Mouse (Mus musculus): Measurements from ENCODE around the gene Lactbl1. TPM values are rescaled to one million over a fixed set of nuclear protein-coding genes. Genes with fewer than 3 reads are reported as not detected.

Gene Lactbl1
- total and polyA plus RNA-seq, 3 experiments = 0.08 TPM; not detected in 2

DNA sequence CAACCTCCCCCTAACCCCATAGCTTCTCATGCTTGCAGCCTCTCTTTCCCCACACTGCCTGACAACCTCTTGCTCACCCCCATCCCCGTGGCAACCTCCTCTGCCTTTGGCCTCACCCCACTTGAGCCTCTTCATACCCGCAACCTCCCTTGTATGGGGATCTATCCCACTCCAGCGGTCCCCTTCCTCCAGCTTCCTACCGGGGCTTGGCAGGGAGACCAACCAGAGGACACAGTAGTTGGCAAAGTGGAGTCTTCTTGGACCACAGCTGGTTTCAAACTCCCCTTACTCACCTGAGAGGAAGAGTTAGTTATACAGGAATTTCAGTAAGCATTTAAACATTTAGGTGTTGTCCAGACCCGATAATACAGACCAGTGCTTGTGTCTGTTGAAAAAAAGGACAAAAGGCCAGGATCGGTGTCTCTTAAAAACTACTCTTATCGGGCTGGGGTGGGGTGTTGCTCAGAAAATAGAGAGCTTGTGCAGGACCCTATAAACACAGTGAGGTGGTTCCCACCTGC lies 15.9 kb downstream of the Lactbl1 start:
- WGBS = 51% methylated on average over 7 of the region's 7 CpGs
- peaks cover 8% of the 10 kb centered on the region for H3K27me3 ChIP-seq (ENCODE audit: control insufficient read depth, insufficient read depth, low read length)
- no peak for TF ChIP-seq CTCF (IDR thresholded peaks at IDR 0.05)

DNA sequence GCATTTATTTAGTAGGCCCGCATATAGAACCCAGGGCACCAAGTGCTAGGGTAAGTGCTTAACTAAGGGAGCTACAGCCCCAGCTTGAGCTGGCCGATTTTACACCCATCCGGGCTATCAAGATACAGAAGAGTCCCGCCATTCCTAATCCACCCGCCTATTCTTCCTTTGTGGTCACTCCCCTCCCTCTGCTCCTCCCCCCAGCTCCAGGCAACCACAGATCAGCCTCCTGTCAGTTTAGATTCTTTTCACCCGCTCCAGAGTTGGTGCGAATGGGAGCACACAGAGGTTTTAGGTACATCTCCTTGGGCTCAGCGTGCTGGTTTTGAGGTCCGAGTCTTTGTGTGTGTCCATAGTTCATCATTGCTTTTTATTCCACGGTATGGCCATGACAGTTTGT lies 16.5 kb downstream of the Lactbl1 start:
- WGBS = 25% methylated on average over 10 of the region's 10 CpGs
- Histone ChIP-seq H3K4me3 (no peak overlapping the region), H3K27me3 (ENCODE audit: control insufficient read depth, insufficient read depth, low read length) (peaks cover 8% of the 10 kb centered on the region), H3K79me2 (replicated peaks; ENCODE audit: control insufficient read depth, insufficient read depth, low read length) (no peaks in the 10 kb centered on the region), H3K27ac (no peak overlapping the region), H3K9ac (ENCODE audit: low read depth, low read length) (no peak overlapping the region), H3K36me3 (ENCODE audit: control insufficient read depth, insufficient read depth, low read length) (no peaks in the 10 kb centered on the region), H3K4me1 (ENCODE audit: control insufficient read depth, insufficient read depth, low read length) (no peaks in the 10 kb centered on the region)
- intact Hi-C loops (cut with DNase I) = no loop called here
- TF ChIP-seq POLR2A (IDR thresholded peaks at IDR 0.05; ENCODE audit: insufficient read depth, low read depth, low read length) = no peak
- no peak for TF ChIP-seq CTCF (IDR thresholded peaks at IDR 0.05)
- TF ChIP-seq EP300 (IDR thresholded peaks at IDR 0.05; ENCODE audit: insufficient read depth, low read depth, low read length) = no peak
- DNase-seq = no peak

More for the DNA sequence above, 15.9 kb downstream of the Lactbl1 start:
- intact Hi-C loops (cut with DNase I) = no loop called here
- no peak for DNase-seq
- Histone ChIP-seq H3K36me3 (ENCODE audit: control insufficient read depth, insufficient read depth, low read length) (no peaks in the 10 kb centered on the region), H3K79me2 (replicated peaks; ENCODE audit: control insufficient read depth, insufficient read depth, low read length) (no peaks in the 10 kb centered on the region), H3K4me1 (ENCODE audit: control insufficient read depth, insufficient read depth, low read length) (no peaks in the 10 kb centered on the region), H3K27ac (no peak overlapping the region), H3K9ac (ENCODE audit: low read depth, low read length) (no peak overlapping the region), H3K4me3 (no peak overlapping the region)

DNA sequence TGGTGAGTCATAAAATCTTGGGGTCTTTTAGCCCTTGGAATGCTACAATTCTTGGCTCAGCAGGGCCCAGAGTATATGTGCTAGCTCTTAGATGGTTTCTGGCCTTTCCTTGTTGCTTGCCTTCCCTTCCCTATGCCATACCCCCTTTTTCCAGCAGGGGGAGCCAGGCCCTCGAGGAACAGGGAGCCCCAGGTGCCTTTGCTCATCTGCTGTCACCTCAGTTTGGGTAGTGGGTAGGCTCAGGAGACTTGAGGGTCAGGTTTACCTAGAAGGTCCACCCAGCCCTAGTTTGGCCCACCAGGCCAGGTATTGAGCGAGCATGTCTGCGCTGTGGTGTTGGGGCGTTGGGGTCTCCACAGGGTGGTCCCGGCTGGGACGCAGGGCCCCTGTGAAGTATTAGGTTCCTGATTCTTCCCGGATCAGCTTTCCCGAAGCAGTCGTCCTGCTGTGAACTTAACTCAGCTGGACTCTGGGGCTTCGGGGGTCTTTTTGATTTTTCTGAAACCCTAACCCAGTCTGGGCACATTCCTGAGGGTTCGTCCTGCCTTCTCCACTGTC lies 26.6 kb downstream of the Lactbl1 start:
- WGBS = 16% methylated on average over 11 of the region's 11 CpGs
- H3K27ac ChIP-seq = no peak overlapping the region
- TF ChIP-seq CTCF (IDR thresholded peaks at IDR 0.05) (peak; percentile 89), EP300 (IDR thresholded peaks at IDR 0.05; ENCODE audit: insufficient read depth, low read depth, low read length) (no peak), POLR2A (IDR thresholded peaks at IDR 0.05; ENCODE audit: insufficient read depth, low read depth, low read length) (no peak)
- intact Hi-C loops (cut with DNase I) = loop anchor here (1.0 kb wide), 1 partner anchor 192 kb away; no protein-coding TSS in a partner anchor
- H3K27me3 ChIP-seq (ENCODE audit: control insufficient read depth, insufficient read depth, low read length) = no peaks in the 10 kb centered on the region
- H3K4me1 ChIP-seq (ENCODE audit: control insufficient read depth, insufficient read depth, low read length) = no peaks in the 10 kb centered on the region
- H3K4me3 ChIP-seq = no peak overlapping the region
- no peaks in the 10 kb centered on the region for H3K36me3 ChIP-seq (ENCODE audit: control insufficient read depth, insufficient read depth, low read length)
- no peaks in the 10 kb centered on the region for H3K79me2 ChIP-seq (replicated peaks; ENCODE audit: control insufficient read depth, insufficient read depth, low read length)
- peak; percentile 53 to 76 for DNase-seq
- no peak overlapping the region for H3K9ac ChIP-seq (ENCODE audit: low read depth, low read length)

DNA sequence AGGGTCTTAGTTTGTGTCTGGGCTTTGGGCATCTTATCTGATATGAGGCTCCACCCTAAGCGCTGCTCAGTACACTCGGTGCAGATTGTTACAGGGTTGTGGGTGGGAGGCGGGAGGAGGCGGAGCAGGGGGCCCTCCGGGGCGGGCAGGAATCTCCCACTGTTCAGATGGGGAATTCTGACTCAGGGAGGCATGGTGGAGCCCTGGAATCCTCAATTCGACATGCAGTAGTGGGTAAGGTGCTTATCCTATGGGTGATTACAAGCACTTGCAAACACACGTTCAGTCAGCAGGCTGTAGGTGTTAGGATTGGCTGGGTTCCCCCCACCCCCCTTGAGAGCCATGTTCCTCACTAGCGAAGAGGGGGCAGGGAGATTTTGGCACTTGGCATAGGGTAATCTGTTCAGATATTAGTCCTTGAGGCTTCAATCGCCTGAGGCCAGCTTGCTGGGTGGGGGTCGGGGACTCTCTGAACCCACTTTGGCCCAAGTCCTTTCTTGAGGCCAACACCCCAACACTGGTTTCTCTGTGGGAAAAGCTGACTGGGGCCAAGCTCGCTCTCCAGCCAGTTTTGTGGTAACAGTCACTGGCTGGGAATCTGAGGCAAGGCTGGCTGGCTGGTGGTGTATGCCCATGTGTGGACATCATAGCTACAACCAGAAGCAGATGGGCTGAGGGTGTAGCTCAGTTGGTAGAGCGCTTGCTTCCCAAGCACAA lies 27.2 kb downstream of the Lactbl1 start:
- H3K27me3 ChIP-seq (ENCODE audit: control insufficient read depth, insufficient read depth, low read length) = no peaks in the 10 kb centered on the region
- H3K36me3 ChIP-seq (ENCODE audit: control insufficient read depth, insufficient read depth, low read length) = no peaks in the 10 kb centered on the region
- H3K9ac ChIP-seq (ENCODE audit: low read depth, low read length) = no peak overlapping the region
- intact Hi-C loops (cut with DNase I) = loop anchor here (1.0 to 2.0 kb wide), 2 partner anchors 192 to 423 kb away; no protein-coding TSS in a partner anchor
- no peak for DNase-seq
- WGBS = 34% methylated on average over 13 of the region's 13 CpGs
- H3K79me2 ChIP-seq (replicated peaks; ENCODE audit: control insufficient read depth, insufficient read depth, low read length) = no peaks in the 10 kb centered on the region
- no peak overlapping the region for H3K4me3 ChIP-seq
- no peak overlapping the region for H3K27ac ChIP-seq
- H3K4me1 ChIP-seq (ENCODE audit: control insufficient read depth, insufficient read depth, low read length) = no peaks in the 10 kb centered on the region
- TF ChIP-seq EP300 (IDR thresholded peaks at IDR 0.05; ENCODE audit: insufficient read depth, low read depth, low read length) (no peak), POLR2A (IDR thresholded peaks at IDR 0.05; ENCODE audit: insufficient read depth, low read depth, low read length) (no peak), CTCF (IDR thresholded peaks at IDR 0.05) (no peak)

DNA sequence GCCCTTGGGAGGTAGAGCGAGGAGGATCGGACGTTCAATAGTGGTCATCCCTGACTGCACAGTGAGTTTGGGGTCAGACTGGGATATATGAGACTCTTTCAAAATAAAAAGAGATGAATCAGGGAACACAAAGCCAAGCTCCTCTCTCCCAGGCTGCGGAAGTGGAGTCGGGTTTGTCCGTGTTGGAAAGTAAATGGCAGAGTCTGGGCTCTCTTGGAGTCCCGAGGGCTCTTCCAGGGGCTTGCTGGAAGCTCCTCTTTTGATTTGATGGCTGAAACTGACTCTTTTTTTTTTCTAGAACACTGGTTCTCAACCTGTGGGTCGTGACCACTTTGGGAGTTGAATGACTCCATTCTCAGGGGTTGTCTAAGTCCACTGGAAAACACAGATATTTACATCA lies 27.8 kb downstream of the Lactbl1 start:
- H3K4me1 ChIP-seq (ENCODE audit: control insufficient read depth, insufficient read depth, low read length) = no peaks in the 10 kb centered on the region
- no peak for TF ChIP-seq POLR2A (IDR thresholded peaks at IDR 0.05; ENCODE audit: insufficient read depth, low read depth, low read length)
- no peak for TF ChIP-seq CTCF (IDR thresholded peaks at IDR 0.05)
- no peak for TF ChIP-seq EP300 (IDR thresholded peaks at IDR 0.05; ENCODE audit: insufficient read depth, low read depth, low read length)
- no peak overlapping the region for H3K4me3 ChIP-seq
- H3K36me3 ChIP-seq (ENCODE audit: control insufficient read depth, insufficient read depth, low read length) = no peaks in the 10 kb centered on the region
- H3K27ac ChIP-seq = no peak overlapping the region
- no peak for DNase-seq
- intact Hi-C loops (cut with DNase I) = loop anchor here (2.0 kb wide), 1 partner anchor 423 kb away; no protein-coding TSS in a partner anchor
- H3K9ac ChIP-seq (ENCODE audit: low read depth, low read length) = no peak overlapping the region
- WGBS = 85% methylated on average over 8 of the region's 8 CpGs
- no peaks in the 10 kb centered on the region for H3K79me2 ChIP-seq (replicated peaks; ENCODE audit: control insufficient read depth, insufficient read depth, low read length)
- no peaks in the 10 kb centered on the region for H3K27me3 ChIP-seq (ENCODE audit: control insufficient read depth, insufficient read depth, low read length)

DNA sequence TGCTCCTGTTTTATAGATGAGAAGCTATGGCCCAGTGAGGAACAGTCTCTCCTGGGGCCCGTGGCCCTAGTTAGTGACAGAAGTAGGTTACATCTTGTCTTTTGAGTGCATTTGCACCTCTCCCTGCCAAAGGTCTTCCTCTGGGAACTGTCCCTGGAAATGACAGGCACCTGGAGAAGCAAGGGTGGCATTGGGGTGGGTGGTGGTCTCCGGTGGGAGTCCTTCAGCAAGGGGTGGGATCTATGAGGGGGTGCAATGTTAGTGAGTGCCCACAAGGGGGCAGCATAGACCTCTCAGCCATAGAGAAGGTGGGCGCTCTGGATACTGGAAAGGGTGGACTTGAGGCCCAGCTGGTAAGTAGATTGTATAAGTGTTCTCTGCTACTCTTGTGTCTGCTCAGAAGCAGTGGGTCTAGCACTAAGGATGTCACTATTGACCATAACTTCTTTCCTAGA lies 29.0 kb downstream of the Lactbl1 start:
- TF ChIP-seq CTCF (IDR thresholded peaks at IDR 0.05) (peak; percentile 92), POLR2A (IDR thresholded peaks at IDR 0.05; ENCODE audit: insufficient read depth, low read depth, low read length) (no peak)
- no peak overlapping the region for H3K9ac ChIP-seq (ENCODE audit: low read depth, low read length)
- H3K27me3 ChIP-seq (ENCODE audit: control insufficient read depth, insufficient read depth, low read length) = no peaks in the 10 kb centered on the region
- DNase-seq = peak in 1 of 2 experiments; percentile 34
- no peak overlapping the region for H3K4me3 ChIP-seq
- no peaks in the 10 kb centered on the region for H3K36me3 ChIP-seq (ENCODE audit: control insufficient read depth, insufficient read depth, low read length)
- no peaks in the 10 kb centered on the region for H3K79me2 ChIP-seq (replicated peaks; ENCODE audit: control insufficient read depth, insufficient read depth, low read length)
- intact Hi-C loops (cut with DNase I) = loop anchor here (2.0 kb wide), 1 partner anchor 421 kb away; no protein-coding TSS in a partner anchor
- 72% methylated on average over 3 of the region's 3 CpGs for WGBS
- no peaks in the 10 kb centered on the region for H3K4me1 ChIP-seq (ENCODE audit: control insufficient read depth, insufficient read depth, low read length)
- H3K27ac ChIP-seq = no peak overlapping the region
